Comparison of ENCODE assay signal across 19 mouse cellular contexts in the genomic region with DNA sequence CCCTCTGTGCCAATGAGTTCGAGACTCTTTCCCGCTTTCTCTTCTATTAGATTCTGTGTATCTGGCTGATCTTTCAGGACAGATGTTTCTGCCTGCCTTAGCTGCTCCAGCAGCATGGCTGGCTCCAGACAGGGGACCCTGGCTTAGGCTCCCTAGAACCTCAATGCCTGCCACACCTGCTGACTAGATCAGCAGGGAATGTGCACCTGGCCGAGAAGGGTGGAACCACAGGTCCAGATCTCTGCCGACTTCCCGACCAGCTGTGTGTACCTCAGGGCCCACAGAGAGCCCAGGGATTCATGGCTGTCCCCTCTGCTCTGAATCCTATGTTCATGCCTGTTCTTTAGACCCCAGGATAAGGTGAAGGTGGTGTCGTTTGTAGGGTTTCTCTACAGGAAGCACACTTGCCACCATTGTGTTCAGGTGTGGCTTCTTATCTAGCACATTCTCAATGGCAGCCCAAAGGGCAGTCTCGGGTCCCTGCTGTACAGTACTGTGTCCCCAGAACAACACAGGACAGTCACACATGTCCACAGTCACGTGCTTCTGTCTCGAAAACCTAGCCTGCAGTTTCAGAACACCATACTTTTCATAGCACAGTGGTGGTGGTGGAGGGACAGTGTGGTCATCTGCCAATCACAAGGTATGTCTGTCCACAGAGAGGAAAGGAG. TPM values are rescaled to one million over a fixed set of nuclear protein-coding genes. Genes with fewer than 3 reads are reported as not detected.
DNase-seq lines count a peak whose midpoint lies in the region; ATAC-seq and TF ChIP-seq lines count a peak whose summit lies in the region.
"Had no signal": no experiment of that assay in that cellular context is flagged by ENCODE, and none has a peak within 500 bp of the region (broad histone marks: within the 10 kb centered on the region; RNA-seq: fewer than 3 reads in every experiment).

No protein-coding gene starts in this region.

- peak; percentile 39 for DNase-seq in midbrain, embryonic 11.5 days (ENCODE audit: low spot score, missing footprints)
- no peak for DNase-seq in midbrain, embryonic 14.5 days
- DNase-seq in natural killer cell, adult 2 months (ENCODE audit: low spot score in 2 of 2), result no peak
- no peak for DNase-seq in hindbrain, embryonic 14.5 days (ENCODE audit: low spot score)
- DNase-seq: adrenal gland, postnatal 14 days; cerebellum, adult 11-12 months; cerebellum, adult 9-11 months; cerebellum, postnatal 36 days; forebrain, postnatal 0 days; gastrocnemius, adult 2 months; gastrocnemius, postnatal 25 days; heart, postnatal 36 days had no signal

- 0 out of 2 replicates have a peak, but pooled peaks have one; percentile 22 for ATAC-seq in midbrain, embryonic 11.5 days (ENCODE audit: low FRiP score)
- ATAC-seq in midbrain, embryonic 14.5 days (ENCODE audit: low FRiP score, low TSS enrichment), result no peak
- ATAC-seq in intestine, embryonic 15.5 days, result peak; percentile 68
- ATAC-seq in hindbrain, embryonic 14.5 days (ENCODE audit: low FRiP score), result no peak
- ATAC-seq: activated CD4-positive, CD25-positive, alpha-beta regulatory T cell, adult 4 months; forebrain, embryonic 13.5 days; hindbrain, postnatal 0 days; Patski had no signal

- no peak overlapping the region for H3K9ac ChIP-seq in midbrain, embryonic 11.5 days (ENCODE audit: low read length)
- H3K9ac ChIP-seq in midbrain, embryonic 14.5 days (replicated peaks; ENCODE audit: low read length), result no peak overlapping the region
- H3K9ac ChIP-seq in intestine, embryonic 15.5 days, result no peak overlapping the region
- no peak overlapping the region for H3K9ac ChIP-seq in hindbrain, embryonic 14.5 days
- H3K9ac ChIP-seq: forebrain, embryonic 13.5 days; forebrain, postnatal 0 days; heart, embryonic 13.5 days had no signal

- H3K4me3 ChIP-seq in midbrain, embryonic 11.5 days (ENCODE audit: low read depth, low read length), result no peak overlapping the region
- no peak overlapping the region for H3K4me3 ChIP-seq in midbrain, embryonic 14.5 days (replicated peaks; ENCODE audit: low read depth, low read length)
- no peak overlapping the region for H3K4me3 ChIP-seq in intestine, embryonic 15.5 days (replicated peaks)
- H3K4me3 ChIP-seq in small intestine, adult 2 months (ENCODE audit: low read depth, low read length), result peak overlapping the region; percentile 45; the same call in 1 of the 2 replicates
- no peak overlapping the region for H3K4me3 ChIP-seq in hindbrain, embryonic 14.5 days (replicated peaks; ENCODE audit: low read length)
- H3K4me3 ChIP-seq: forebrain, embryonic 13.5 days; gastrocnemius, adult 2 months; heart, embryonic 13.5 days had no signal

- no peak overlapping the region for H3K4me2 ChIP-seq in midbrain, embryonic 11.5 days
- no peak overlapping the region for H3K4me2 ChIP-seq in midbrain, embryonic 14.5 days (ENCODE audit: low read length)
- no peak overlapping the region for H3K4me2 ChIP-seq in intestine, embryonic 15.5 days (replicated peaks)
- no peak overlapping the region for H3K4me2 ChIP-seq in hindbrain, embryonic 14.5 days (replicated peaks)
- H3K4me2 ChIP-seq: forebrain, embryonic 13.5 days; heart, embryonic 13.5 days had no signal

- no peak overlapping the region for H3K27ac ChIP-seq in midbrain, embryonic 11.5 days (ENCODE audit: low read depth, low read length)
- H3K27ac ChIP-seq in midbrain, embryonic 14.5 days (replicated peaks; ENCODE audit: low read depth, low read length), result no peak overlapping the region
- H3K27ac ChIP-seq in intestine, embryonic 15.5 days, result no peak overlapping the region
- peak overlapping the region; percentile 91 for H3K27ac ChIP-seq in small intestine, adult 2 months (ENCODE audit: insufficient read depth, low read depth, low read length)
- no peak overlapping the region for H3K27ac ChIP-seq in hindbrain, embryonic 14.5 days
- H3K27ac ChIP-seq: forebrain, embryonic 13.5 days; gastrocnemius, adult 2 months; heart, embryonic 13.5 days; hindbrain, postnatal 0 days had no signal

- H3K36me3 ChIP-seq in midbrain, embryonic 11.5 days (ENCODE audit: control insufficient read depth, insufficient read depth, low read length), result no peaks in the 10 kb centered on the region
- H3K36me3 ChIP-seq in midbrain, embryonic 14.5 days (ENCODE audit: control insufficient read depth, insufficient read depth, low read length), result no peaks in the 10 kb centered on the region
- no peaks in the 10 kb centered on the region for H3K36me3 ChIP-seq in intestine, embryonic 15.5 days
- H3K36me3 ChIP-seq in small intestine, adult 2 months (ENCODE audit: control insufficient read depth, insufficient read depth, low read length), result no peaks in the 10 kb centered on the region
- no peaks in the 10 kb centered on the region for H3K36me3 ChIP-seq in hindbrain, embryonic 14.5 days (replicated peaks; ENCODE audit: control insufficient read depth, insufficient read depth)
- H3K36me3 ChIP-seq: heart, embryonic 13.5 days had no signal

- H3K4me1 ChIP-seq in midbrain, embryonic 11.5 days (ENCODE audit: control insufficient read depth, insufficient read depth, low read length), result no peaks in the 10 kb centered on the region
- no peaks in the 10 kb centered on the region for H3K4me1 ChIP-seq in midbrain, embryonic 14.5 days (ENCODE audit: control insufficient read depth, insufficient read depth, low read length)
- peaks cover 15% of the 10 kb centered on the region for H3K4me1 ChIP-seq in intestine, embryonic 15.5 days (replicated peaks)
- peaks cover 14% of the 10 kb centered on the region; the same call in 1 of the 2 replicates for H3K4me1 ChIP-seq in small intestine, adult 2 months (ENCODE audit: control insufficient read depth, insufficient read depth, insufficient read length, low read length)
- H3K4me1 ChIP-seq in hindbrain, embryonic 14.5 days (replicated peaks; ENCODE audit: control insufficient read depth, insufficient read depth, low read length), result peaks cover 2% of the 10 kb centered on the region

- no peaks in the 10 kb centered on the region for H3K27me3 ChIP-seq in midbrain, embryonic 11.5 days (ENCODE audit: control insufficient read depth, insufficient read depth, low read length)
- H3K27me3 ChIP-seq in midbrain, embryonic 14.5 days (ENCODE audit: control insufficient read depth, insufficient read depth, low read length), result no peaks in the 10 kb centered on the region
- no peaks in the 10 kb centered on the region for H3K27me3 ChIP-seq in intestine, embryonic 15.5 days (replicated peaks)
- H3K27me3 ChIP-seq in small intestine, adult 2 months (ENCODE audit: control insufficient read depth, insufficient read depth, low read length), result no peaks in the 10 kb centered on the region
- no peaks in the 10 kb centered on the region for H3K27me3 ChIP-seq in hindbrain, embryonic 14.5 days (ENCODE audit: control insufficient read depth, insufficient read depth, low read length)
- H3K27me3 ChIP-seq: forebrain, embryonic 13.5 days had no signal

- no peak for TF ChIP-seq CTCF in small intestine, adult 2 months (IDR thresholded peaks at IDR 0.05; ENCODE audit: extremely low read depth, insufficient read length, insufficient replicate concordance, low read depth, low read length)

- no peaks in the 10 kb centered on the region for H3K9me3 ChIP-seq in midbrain, embryonic 11.5 days (ENCODE audit: control insufficient read depth, low read length)
- H3K9me3 ChIP-seq in midbrain, embryonic 14.5 days (ENCODE audit: control insufficient read depth, low read length), result no peaks in the 10 kb centered on the region
- H3K9me3 ChIP-seq in intestine, embryonic 15.5 days, result no peaks in the 10 kb centered on the region
- no peaks in the 10 kb centered on the region for H3K9me3 ChIP-seq in hindbrain, embryonic 14.5 days (ENCODE audit: control insufficient read depth, low read length)
- H3K9me3 ChIP-seq: forebrain, embryonic 13.5 days; heart, embryonic 13.5 days had no signal

- WGBS in midbrain, embryonic 11.5 days, result 71% methylated on average over 9 of the region's 9 CpGs
- 80% methylated on average over 9 of the region's 9 CpGs for WGBS in midbrain, embryonic 14.5 days
- WGBS in intestine, embryonic 15.5 days, result 57% methylated on average over 9 of the region's 9 CpGs
- WGBS in small intestine, adult 2 months, result 26% methylated on average over 9 of the region's 9 CpGs
- WGBS in hindbrain, embryonic 14.5 days, result 77% methylated on average over 9 of the region's 9 CpGs

- TF ChIP-seq POLR2A in small intestine, adult 2 months (IDR thresholded peaks at IDR 0.05; ENCODE audit: low read depth, low read length), result no peak; the same call in 1 of the 2 replicates

RNA-seq across cellular contexts. Expression of a gene that starts 22.0 kb away (rescaled TPM):
- polyA plus RNA-seq in midbrain, embryonic 11.5 days (2014; fragmentation: Nextera tagmentation; extraction: Ambion mirVana), result 0.18 and 0.32 TPM in 2 replicates
- 2.1 and 2.2 TPM in 2 replicates for polyA plus RNA-seq in midbrain, embryonic 14.5 days (2014; fragmentation: Nextera tagmentation; extraction: Ambion mirVana)
- 5.7 and 6.1 TPM in 2 replicates for polyA plus RNA-seq in intestine, embryonic 15.5 days (2015; fragmentation: Nextera tagmentation; extraction: Ambion mirVana)
- polyA plus RNA-seq in small intestine, adult 2 months (2012; rRNA removed), result 11.1 and 43.8 TPM in 2 replicates
- 3.0 and 3.1 TPM in 2 replicates for polyA plus RNA-seq in hindbrain, embryonic 14.5 days (2014; fragmentation: Nextera tagmentation; extraction: Ambion mirVana)
- polyA plus RNA-seq: activated CD4-positive, CD25-positive, alpha-beta regulatory T cell, adult 4 months had no signal

RNA-seq across cellular contexts. Expression of a gene that starts 53.2 kb away (rescaled TPM):
- 7.0 and 11.1 TPM in 2 replicates for polyA plus RNA-seq in midbrain, embryonic 11.5 days (2014; fragmentation: Nextera tagmentation; extraction: Ambion mirVana)
- polyA plus RNA-seq in midbrain, embryonic 14.5 days (2014; fragmentation: Nextera tagmentation; extraction: Ambion mirVana), result 0.57 and 0.92 TPM in 2 replicates
- polyA plus RNA-seq in intestine, embryonic 15.5 days (2015; fragmentation: Nextera tagmentation; extraction: Ambion mirVana), result 122 and 132 TPM in 2 replicates
- polyA plus RNA-seq in small intestine, adult 2 months (2012; rRNA removed), result 43.5 and 45.2 TPM in 2 replicates
- polyA plus RNA-seq in hindbrain, embryonic 14.5 days (2014; fragmentation: Nextera tagmentation; extraction: Ambion mirVana), result 3.5 and 5.3 TPM in 2 replicates
- polyA plus RNA-seq: activated CD4-positive, CD25-positive, alpha-beta regulatory T cell, adult 4 months had no signal

Comparison
In these comparisons a context has a peak if more than half of its experiments do, and no peak if none do; other contexts are left out.
1. ATAC-seq: peak in midbrain, embryonic 11.5 days (single experiment) and intestine, embryonic 15.5 days (single experiment); none in midbrain, embryonic 14.5 days (single experiment) and hindbrain, embryonic 14.5 days (single experiment).